Mouse (Mus musculus): ENCODE data around the gene Pif1.

The Pif1 gene

DNA sequence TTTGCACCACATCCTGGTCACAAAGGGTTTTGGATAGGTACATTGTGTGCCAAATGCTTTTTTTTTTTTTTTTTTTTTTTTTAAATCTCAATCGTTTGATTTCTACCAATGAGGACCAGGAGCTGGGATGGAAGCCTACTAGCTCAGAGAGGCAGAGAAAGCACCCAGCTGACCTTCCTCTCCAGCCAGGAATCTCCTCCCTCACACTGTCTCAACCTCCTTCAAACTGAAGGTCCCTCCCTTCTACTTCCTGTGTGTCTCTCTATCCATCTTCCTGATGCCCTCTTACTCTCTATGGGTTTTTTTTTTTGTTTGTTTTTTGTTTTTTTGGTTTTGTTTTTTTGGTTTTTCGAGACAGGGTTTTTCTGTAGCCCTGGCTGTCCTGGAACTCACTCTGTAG lies 14.0 kb downstream of the Pif1 start:
- no peak for DNase-seq

DNA sequence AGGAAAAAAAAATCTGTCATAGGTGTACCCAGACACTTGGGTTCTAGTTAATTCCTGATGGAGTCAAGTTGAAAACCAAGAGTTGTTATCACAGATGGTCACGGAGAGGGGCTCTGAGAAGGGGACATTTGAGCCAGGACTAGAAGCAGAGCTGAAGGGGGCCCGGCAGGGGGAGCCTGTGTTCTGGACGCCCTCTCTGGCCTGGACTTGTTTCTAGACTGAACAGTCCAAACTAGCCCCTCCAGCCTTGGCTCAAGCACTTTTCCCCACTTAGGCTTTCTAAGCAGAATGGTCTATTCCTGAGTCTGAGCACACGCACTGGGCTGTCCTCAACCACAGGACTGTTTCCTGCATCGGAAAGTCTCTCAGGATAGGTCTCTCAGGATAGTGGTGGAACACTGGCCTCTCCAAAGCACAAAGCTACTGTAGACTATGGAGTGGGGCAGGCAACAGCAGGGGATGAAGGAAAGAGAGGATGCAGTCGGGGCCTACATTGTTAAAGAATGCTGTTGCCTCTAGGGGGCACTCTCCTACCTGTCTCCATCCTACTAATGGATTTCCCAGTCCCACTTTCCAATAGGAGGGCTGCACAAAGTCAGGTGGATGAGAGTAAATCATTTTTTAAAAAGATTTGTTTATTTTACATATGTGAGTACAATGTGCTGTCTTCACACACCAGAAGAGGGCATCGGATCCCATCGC lies 16.6 kb downstream of the Pif1 start:
- DNase-seq: peak; percentile 53

DNA sequence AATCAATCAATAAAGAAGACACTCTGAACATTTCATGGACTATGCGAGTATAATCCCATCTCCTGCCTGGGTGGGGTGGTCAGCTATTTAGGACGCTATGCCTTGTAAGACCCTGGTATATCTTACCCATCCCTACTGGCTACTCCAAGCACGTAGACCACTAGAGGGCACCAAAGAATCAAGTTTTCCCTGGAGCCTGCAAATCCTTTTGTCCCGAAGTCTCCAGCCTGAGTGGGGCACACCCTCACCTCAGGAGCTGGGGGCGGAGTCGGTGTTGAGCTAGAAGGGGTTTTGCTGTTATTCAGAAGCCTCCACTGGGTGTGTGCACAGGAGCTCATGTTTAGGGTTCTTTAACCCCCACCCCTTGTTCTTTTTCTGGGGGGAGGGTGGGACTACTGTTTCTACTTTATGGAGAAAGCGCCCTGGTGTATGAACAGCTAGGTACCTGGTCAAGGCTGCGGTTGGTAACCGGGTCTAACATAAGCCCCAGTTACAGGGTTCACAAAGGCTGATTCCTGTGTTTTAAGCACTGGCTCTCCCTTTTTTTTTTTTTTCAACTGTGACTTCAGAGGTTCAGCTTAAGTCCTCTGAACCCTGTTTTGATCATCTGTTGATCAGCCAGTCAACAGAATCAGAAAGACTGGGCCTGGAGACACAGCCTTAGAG lies 18.6 kb downstream of the Pif1 start:
- peak; percentile 89 for DNase-seq

DNA sequence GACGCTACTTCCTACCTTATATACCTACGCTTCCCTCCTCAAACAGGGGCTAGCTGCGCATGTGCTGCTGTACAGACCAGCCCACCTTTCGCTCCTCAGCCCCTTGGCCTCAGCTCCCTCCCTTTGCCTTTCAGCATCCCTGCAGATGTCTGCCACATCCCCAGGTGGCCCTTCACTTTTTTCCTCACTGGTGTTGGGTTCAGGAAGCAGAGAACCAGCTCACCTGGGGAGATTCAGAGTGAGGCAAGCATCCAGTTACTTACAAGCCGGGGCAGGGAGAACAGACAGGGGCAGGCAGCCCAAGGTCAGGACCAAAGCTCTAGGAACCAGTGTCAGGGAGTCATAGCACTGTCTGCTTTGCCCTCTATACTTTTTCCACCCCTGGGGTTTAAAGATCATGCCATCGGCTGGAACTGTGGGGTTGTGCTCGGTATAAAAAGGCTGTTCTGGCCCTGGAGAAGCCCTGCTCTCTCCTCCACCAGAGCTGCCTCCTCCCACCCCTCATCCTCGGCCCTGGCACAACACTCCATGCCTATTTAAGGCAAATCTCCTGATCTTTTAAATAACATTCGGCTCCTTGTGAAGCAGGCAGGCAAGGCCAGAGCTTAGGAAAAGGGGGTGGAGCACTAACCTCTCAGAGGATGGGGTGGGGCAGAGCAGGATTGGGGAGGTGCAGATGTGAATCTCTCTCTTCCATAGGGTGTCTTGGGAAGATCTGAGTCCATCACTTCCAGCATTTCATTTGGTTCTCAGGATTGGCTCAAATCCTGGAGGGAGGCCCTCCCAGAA lies 19.6 kb downstream of the Pif1 start:
- no peak for DNase-seq

DNA sequence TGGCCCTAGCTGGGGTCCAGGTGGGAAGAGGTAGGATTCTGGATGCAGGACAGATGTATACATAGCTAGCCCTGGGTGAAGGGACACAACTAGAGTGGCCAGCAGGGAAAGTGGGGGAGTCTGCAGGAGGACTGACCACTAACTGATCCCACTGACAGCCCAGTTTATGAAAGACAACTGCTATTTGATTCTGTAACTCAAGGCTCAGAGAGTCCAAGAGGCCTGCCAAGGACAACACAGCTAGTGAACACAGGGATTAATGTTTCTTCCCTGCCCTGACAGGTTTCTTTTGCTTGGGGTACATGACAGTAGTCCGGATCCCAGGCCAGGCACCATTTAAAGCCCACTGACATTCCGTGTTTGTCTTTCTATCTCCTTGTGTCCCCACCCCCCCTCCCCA lies 20.2 kb downstream of the Pif1 start:
- no peak for DNase-seq

DNA sequence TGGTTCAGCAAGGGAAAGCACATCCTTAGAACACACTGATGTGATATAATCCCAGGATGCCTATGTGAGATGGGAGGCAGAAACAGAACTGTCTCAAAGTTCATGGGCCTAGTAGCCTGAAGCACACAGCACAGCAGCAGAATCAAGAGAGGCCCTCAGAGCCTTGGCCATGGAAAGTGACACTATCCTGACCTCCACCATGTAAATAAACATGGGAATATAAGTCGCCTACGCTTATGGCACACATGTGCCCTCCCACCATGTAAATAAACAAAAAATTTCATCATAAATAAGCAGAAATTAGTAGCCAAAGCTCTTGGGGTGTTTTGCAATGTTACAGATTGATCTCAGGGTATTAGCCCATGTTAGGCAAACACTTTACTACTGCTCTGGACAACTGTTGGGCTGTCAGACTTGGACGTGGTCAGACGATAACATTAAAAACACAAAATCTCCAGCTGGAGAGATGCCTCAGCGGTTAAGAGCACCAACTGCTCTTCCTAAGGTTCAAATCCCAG lies 25.1 kb downstream of the Pif1 start:
- no peak for DNase-seq

DNA sequence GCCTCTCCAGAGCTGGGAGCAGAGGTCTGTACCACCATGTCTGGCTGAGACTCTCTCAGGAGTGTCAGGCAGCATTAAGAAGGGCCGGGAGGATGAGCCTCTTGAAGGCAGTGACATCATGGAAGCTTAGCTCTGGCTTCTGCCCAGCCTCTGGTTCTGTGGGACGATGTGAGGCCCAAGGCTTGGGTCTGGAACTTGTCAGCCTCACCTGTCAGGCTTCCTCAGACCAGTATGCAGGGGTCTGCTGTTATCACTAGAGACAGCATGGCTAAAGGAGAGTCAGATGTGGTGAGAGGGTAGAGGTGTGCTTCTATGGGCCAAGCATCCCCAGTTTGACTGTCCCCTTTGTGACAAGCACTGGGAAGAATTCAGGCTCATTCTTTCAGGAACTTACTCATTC lies 26.1 kb downstream of the Pif1 start:
- DNase-seq: no peak

DNA sequence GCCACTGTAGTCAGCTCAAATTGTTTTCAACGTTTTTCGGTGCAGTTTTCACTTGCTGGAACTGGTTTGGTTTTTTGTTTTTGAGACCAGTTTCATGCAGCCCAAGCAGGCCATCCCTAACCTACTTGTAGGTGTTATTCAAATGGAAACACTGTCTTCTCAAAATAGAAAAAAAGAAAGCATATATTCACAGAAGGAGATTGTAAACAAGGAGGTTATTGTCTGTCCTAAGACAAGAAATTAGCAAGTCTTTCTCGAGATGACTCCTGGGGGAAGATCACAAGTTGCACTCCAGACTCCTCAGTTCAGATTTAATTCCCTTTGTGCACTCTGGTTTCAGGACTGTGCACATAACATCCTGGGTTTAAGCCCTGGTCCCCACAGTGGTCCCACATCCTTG lies 32.4 kb downstream of the Pif1 start:
- no peak for DNase-seq

DNA sequence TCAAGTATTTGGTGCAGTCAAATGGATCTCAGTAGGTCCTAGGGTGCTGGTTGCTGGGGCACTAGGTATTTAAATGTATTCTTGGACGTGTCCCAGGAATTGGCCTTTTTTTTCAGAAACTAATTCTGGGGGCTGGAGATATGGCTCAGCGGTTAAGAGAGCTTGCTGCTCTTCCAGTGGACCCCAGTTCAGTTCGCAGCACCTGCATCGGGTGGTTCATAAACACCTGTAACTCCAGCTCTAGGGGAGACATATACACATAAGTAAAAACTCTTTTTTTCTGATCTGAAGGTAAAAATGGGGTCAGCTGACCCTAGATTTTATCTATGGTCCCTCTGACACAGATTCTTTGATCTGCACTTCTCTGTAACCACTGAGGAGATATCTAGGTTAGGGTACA lies 34.2 kb downstream of the Pif1 start:
- no peak for DNase-seq

DNA sequence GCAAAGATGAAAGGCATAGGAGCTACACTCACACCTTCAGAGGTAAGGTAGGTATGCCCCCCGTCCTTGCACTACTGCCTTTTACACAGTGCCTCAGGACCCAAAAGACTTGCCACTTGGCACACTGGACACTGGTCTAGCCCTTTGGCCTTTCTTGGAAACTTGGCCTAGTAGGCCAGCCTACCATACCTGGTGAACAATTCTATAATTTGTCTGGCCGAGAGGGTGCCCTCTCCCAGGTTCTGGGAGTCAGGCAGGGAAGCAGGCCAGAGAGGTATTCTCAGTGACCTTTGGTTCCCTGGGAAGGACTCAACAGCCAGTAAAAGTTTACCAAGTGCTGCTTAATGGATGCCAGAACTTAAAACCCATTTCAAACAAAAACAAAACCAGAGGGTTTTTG lies 34.7 kb downstream of the Pif1 start:
- DNase-seq: no peak

DNA sequence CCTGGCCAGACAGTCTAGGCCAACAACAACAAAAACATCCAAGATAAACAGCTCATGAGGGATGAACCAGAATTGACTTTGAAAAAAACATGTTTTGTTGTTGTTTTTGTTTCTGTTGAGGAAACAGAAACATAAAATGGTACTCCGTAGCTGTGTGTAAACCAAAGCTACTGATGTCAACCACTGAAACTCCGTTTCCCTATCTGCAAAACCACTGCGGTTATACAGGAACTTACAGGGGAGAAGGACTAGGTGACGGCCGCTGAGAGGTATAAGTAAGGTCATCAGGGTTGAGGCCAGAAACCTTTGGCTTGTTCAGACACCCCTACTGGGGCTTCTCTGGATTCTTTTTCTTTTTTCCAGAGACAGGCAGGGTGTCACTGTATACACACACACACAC lies 35.9 kb downstream of the Pif1 start:
- DNase-seq: no peak

DNA sequence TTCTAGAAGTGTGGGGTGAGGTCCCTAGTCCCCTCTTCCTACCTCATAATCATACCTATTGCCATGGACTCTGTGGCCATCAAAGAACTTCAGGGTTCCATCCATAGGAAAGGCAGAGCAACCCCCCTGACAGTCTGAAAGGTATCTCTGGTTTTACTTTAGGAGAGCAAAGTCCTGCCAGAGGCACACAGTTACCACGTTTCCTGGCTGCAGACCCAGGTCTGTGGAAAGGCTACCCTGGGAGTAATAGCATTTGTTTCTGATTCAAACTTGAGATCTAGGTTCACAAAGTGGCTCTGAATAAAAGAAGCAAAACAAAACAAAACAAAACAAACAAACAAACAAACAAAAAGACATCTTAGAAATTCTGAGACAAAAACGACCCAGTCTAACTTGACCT lies 37.3 kb downstream of the Pif1 start:
- DNase-seq: no peak

DNA sequence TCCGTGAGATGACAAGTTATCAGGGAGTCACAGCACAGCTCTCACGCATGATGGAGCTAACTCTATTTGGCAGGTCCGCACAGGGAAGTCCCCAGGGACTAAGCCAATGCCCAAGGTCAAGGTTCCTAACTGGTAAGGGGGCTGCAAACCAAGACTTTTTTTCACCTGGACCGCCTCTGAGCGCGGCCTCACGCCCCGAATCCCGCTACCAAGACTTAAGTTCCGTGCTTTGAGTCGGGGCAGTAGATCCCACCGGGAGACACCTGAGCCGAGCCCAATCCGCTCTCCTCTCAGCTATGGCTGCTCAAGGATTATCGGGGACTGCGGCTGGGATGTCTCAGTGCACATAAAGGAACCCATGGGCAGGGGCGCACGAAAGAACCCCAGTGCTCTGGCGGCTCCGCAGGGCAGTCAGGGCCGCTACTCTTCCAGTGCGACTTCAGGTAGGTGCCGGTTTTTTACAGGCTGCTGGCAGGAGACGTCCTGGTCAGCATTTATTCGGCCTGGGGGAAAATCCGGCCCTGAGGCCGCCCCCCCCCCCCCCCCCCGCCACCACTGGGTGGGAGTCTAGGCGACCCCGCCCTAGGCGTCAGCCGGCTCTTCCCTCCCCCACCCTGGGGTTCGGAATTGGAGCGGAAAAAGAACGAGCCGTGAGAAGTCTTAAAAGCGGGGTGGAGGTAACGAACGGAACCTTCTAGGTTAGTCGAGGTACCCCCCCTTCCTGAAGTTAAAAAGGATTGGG lies 42.2 kb downstream of the Pif1 start, which contains the start of gene Rbpms2:
TSS of gene Rbpms2 (plus strand) at position 624 of the 742 bp plus-strand sequence.
- peak; percentile 55 for DNase-seq

DNA sequence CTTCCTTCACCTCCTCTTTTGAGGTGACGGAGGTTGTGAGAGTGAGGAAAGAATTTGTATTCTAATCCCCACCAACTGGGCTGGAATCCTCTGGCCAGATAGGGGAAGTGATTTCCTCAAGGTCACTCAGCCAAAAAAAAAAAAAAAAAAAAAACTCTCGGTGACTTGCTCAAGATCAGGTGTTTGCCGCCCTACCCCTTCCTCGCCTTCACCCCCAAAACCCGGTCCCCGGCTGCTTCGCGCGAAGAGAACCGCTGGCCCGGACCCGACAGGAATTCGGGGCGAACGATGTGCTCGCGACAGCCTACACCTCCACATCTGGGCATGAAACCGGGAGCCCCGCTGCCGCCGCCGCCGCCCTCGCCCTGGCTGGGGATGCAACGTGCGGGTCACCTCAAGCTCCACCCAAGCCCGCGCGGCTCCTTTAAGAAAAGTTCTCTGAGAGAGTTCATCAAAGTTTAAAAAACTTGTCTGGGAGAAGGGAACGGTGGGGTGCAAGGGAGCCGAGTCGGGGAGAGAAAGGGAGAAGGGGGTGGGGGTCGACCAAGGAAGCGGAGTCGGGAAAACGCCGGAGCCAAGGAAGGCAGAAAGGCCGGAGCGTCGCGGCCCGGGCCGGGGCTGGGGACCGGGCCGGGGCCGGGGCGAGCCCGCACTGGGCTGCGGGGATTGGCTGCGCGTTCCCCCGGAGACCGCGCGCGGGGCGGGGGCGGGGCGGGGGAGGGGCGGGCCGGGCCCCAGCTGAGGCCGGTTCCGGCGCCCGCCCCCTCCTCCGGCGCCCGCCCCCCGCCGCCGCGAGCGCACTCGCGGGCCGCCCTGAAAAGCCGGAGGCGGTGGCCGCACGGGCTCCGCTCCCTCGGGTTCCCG lies 43.0 kb downstream of the Pif1 start:
- peak; percentile 63 for DNase-seq

DNA sequence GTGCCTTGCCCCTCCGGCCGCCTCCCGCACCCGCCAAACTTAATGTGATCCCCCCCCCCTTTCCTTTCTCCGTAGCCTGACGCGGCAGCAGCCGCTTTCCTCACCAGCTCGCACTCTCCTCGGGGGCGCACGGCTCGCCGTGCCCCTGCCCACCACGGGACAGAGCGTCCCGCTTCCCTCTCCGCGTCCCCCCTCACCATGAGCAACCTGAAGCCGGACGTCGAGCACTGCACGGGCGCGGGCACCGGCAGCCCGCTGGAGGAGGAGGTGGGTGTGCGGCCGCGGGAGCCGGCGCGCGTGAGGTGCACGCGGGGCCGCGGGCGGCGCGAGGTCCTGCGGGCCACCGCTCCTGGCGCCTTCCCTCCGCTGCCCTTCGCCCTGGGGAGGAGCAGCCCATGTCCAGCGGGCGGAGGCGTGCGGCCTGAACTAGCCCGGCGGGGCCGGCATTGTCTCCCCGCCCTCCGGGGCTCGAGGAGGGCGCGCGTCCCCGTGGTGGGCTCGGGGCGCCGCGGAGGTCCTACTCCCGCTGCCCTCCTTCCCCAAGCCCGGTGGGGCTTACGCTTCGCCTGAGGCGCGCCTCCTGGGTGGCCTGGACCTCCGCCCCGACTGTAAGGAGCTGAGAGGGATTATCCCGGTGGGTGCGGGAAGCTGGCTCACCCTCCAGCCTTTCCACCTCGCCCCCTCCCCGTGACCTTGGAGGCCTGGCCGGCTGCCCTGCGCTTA lies 43.8 kb downstream of the Pif1 start:
- peak; percentile 43 for DNase-seq

DNA sequence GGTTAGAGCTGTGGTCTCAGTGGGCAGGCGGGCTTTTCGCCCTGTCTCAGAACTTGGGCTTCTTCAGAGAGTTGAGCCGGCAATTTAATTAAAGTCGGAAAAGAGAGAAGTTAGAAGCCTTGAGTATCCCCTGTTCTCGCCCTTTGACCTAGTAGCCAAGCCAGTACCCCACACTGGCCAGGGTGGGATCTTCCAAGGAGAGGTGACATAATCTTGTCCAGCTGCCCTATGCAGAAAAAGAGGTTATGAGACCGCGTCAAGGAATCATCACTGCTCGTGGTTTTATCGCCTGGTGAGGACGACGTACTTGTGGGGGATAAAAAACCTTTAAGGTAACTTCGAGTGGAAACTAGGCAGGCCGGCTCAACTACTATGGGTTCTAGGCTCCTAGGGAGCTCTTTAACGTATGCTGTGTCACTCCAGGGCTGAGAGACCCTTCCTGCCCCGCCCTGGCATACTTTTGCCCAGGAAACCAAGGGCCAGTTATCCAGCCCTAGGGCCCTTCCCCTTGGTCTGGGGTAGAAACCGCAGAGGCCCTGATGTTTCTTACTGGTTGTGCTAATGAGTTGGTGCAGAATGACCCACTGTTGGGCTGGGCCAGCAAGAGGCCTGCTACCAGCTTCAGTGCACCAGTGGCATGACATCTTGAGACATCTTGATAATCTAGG lies 44.5 kb downstream of the Pif1 start:
- peak; percentile 2 for DNase-seq

DNA sequence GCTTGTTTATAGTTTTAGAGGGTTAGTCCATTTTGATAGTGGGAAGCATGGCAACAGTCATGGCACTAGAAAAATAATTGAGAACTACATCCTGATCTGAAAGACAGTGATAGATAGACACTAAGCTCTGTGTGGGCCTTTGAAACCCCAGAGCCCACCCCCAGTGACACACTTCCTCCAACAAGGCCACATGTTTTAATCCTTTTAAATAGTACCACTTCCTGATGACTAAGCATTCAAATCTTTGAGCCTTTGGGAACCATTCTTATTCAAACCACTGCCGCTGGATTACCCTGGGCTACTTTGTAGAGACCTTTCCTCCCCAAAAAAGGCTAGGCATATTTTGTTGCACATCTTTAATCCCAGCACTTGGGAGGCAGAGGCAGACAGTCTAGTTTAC lies 48.8 kb downstream of the Pif1 start:
- no peak for DNase-seq

DNA sequence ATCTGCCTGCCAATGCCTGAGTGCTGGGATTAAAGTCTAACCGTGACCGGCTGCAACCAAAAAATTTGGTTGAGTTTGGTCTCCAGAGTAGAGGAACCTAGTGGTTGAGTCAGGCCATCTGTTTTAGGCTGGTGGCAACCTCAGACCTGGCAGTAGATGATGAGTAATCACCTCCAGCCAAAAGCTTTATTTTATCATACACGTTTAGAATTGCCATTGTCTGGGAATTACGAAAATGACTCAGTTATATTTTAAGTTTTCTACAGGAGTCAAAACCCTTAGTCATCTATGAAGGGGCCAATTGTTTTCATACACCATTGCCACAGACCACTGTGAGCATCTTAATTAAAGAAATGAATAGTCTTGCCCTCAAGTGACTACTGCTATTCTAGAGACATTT lies 50.0 kb downstream of the Pif1 start:
- no peak for DNase-seq

DNA sequence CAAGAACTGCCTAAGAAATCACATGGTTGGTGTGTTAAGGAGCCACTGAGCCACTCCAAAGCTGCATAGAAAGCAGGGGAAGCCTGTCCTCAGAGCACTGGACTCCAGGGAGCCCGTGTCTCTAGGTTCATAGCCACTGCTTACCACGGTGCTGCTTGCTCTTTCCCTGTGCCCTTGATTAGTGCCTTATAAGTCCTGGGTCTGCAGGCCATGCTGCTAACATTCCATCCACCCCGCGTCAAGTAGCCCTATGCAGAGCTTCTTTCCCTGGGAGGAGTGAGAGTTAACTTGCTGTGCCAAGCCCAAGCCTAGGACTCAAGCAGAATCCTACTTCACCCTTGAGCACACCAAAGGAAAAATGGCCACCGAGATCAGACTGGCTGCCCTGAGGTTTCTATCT lies 52.1 kb downstream of the Pif1 start:
- DNase-seq: no peak

DNA sequence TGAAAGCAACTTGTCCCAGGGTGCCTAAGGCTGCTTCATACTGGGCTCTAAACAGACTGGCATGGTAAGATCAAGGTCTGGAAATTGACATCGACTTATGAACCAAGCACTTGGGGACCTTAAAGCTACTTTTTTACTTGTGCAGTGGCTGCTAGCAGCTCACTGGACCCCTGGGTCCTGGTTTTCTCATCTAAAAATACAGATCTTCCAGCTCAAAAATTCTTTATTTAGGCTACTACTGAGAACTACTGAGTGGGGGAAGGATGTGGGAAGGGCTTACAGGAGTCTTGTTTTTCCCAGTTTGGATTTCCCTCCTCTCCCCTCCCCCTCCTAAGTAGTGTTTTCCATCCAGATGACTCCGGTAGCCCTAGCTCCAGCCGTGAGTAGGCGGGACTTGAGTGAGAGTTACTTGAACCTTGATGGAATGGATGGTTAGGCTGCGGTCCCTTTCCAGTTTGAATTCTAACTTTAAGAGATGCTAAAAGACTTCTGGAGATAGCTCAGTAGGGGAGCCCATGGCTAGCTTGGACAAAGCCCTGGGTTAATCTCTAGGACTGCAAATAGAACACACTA lies 54.0 kb downstream of the Pif1 start:
- DNase-seq: peak; percentile 30
